Mouse (Mus musculus) neural tube, embryonic 10.5 days (tissue): ENCODE results near the gene Agbl4.

ENCODE experiments used
- DNase-seq: peaks from one replicate; pipeline ENCODE4 v3.0.0-alpha.2; 2017; ENCODE audit warnings: low spot score; ENCODE audit errors: extremely low spot score

Agbl4 gene

GRCm38 (mm10) chr4:111487233-111487843 is 1089.9 kb downstream of the Agbl4 start:
- no peak for DNase-seq

- no peak for DNase-seq
These were observed 1096.4 kb downstream of the Agbl4 start for GRCm38 (mm10) chr4:111493750-111494404.

GRCm38 (mm10) chr4:111495949-111496348 is 1098.5 kb downstream of the Agbl4 start:
- peak; percentile 66 for DNase-seq

- DNase-seq: no peak
These were observed 1101.3 kb downstream of the Agbl4 start for GRCm38 (mm10) chr4:111498751-111499150.

GRCm38 (mm10) chr4:111501441-111501840 is 1104.0 kb downstream of the Agbl4 start:
- no peak for DNase-seq

GRCm38 (mm10) chr4:111502965-111503727 is 1105.7 kb downstream of the Agbl4 start:
- no peak for DNase-seq

GRCm38 (mm10) chr4:111504952-111505351 is 1107.5 kb downstream of the Agbl4 start:
- no peak for DNase-seq

GRCm38 (mm10) chr4:111510129-111510528 is 1112.7 kb downstream of the Agbl4 start:
- DNase-seq: no peak

GRCm38 (mm10) chr4:111513921-111514320 is 1116.5 kb downstream of the Agbl4 start:
- DNase-seq: no peak

GRCm38 (mm10) chr4:111516136-111516535 is 1118.7 kb downstream of the Agbl4 start:
- DNase-seq: no peak

GRCm38 (mm10) chr4:111517063-111517792 is 1119.8 kb downstream of the Agbl4 start:
- no peak for DNase-seq

- no peak for DNase-seq
These were observed 1120.7 kb downstream of the Agbl4 start for GRCm38 (mm10) chr4:111518191-111518590.

- no peak for DNase-seq
These were observed 1121.8 kb downstream of the Agbl4 start for GRCm38 (mm10) chr4:111519267-111519666.

- DNase-seq: no peak
These were observed 1122.5 kb downstream of the Agbl4 start for GRCm38 (mm10) chr4:111520006-111520405.

- DNase-seq: no peak
These were observed 1125.5 kb downstream of the Agbl4 start for GRCm38 (mm10) chr4:111522974-111523373.

GRCm38 (mm10) chr4:111528961-111529360 is 1131.5 kb downstream of the Agbl4 start:
- no peak for DNase-seq

- DNase-seq: no peak
These were observed 1132.5 kb downstream of the Agbl4 start for GRCm38 (mm10) chr4:111529996-111530395.

- no peak for DNase-seq
These were observed 1133.1 kb downstream of the Agbl4 start for GRCm38 (mm10) chr4:111530537-111530936.

GRCm38 (mm10) chr4:111544684-111545083 is 1147.2 kb downstream of the Agbl4 start:
- DNase-seq: no peak

- DNase-seq: no peak
These were observed 1148.5 kb downstream of the Agbl4 start for GRCm38 (mm10) chr4:111546009-111546408.

- no peak for DNase-seq
These were observed 1158.0 kb downstream of the Agbl4 start for GRCm38 (mm10) chr4:111555426-111555825.
